Mouse (Mus musculus) embryonic fibroblast, embryonic 13.5 days (primary cell): ENCODE results near the gene Wdr92.

Experiments
- CTCF ChIP-seq: IDR thresholded peaks from 2 replicates; pipeline ENCODE4 v1.5.1; 2011; ENCODE audit warnings: mild to moderate bottlenecking, control low read depth, low read length, moderate library complexity, borderline replicate concordance; ENCODE audit not compliant: insufficient read depth
- POLR2A ChIP-seq: IDR thresholded peaks from 2 replicates; pipeline ENCODE4 v1.6.1; 2011; ENCODE audit warnings: low read depth, mild to moderate bottlenecking, control low read depth, low read length, moderate library complexity

DNA sequence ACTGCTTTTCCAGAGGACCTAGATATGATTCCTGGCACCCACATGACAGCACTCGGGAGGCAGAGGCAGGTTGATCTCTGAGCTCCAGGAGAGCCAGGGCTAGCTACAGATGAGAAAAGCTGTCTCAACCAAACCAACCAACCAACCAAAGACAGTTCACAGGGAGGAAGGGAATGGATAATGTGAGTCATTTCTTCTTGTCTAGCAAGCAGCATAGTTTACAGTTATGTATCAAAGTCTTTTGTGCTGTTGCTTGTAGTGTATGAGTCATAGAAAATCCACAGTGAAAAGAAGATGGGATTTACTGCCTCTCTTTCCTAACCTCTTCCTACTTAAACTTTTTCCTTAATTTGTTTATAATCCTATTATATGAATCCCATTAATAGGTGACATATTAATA is 5.3 kb upstream of the Wdr92 start:
- TF ChIP-seq CTCF, result no peak
- no peak for TF ChIP-seq POLR2A
